In the genomic region with DNA sequence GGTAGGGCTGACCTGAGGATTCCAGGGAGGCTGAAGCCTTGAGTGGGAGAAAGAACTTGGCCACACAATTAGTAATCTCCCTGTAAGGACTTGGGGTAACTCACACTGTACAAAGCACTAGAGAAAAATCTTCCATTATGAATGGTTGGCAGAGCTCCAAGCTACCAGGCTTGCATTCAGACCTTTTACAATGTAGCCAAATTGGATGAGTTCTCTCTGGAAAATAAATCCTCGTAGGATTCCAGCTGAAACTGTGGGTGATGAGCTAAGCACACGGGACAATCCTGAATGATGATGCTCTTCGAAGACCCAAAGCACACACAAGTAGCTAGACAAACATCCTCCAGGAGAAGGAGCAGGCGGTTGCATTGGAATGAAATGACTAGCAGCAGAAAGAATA, we compare ENCODE assay signal across 9 mouse cellular contexts. TPM values are rescaled to one million over a fixed set of nuclear protein-coding genes. Genes with fewer than 3 reads are reported as not detected.
DNase-seq lines count a peak whose midpoint lies in the region; ATAC-seq lines count a peak whose summit lies in the region.
"Had no signal": no experiment of that assay in that cellular context is flagged by ENCODE, and none has a peak within 500 bp of the region (broad histone marks: within the 10 kb centered on the region; RNA-seq: fewer than 3 reads in every experiment).

No protein-coding gene starts in this region.

- H3K9me3 ChIP-seq in kidney, embryonic 16.5 days (ENCODE audit: low read length): no peaks in the 10 kb centered on the region

- ATAC-seq in kidney, embryonic 16.5 days (ENCODE audit: low FRiP score, low TSS enrichment): no peak
- ATAC-seq in megakaryocyte progenitor cell, adult 5-6 weeks (replicated peaks; ENCODE audit: poor library complexity): no peak

- H3K27me3 ChIP-seq in kidney, embryonic 16.5 days (ENCODE audit: insufficient read depth, low read length): no peaks in the 10 kb centered on the region

- 71% methylated on average over 4 of the region's 4 CpGs for WGBS in kidney, embryonic 16.5 days

- no peak overlapping the region for H3K4me3 ChIP-seq in kidney, embryonic 16.5 days (ENCODE audit: low read length)

- peaks cover 4% of the 10 kb centered on the region; the same call in 1 of the 2 replicates for H3K4me1 ChIP-seq in kidney, embryonic 16.5 days (ENCODE audit: insufficient read depth, low read length)

- no peak overlapping the region for H3K9ac ChIP-seq in kidney, embryonic 16.5 days (replicated peaks; ENCODE audit: low read length)

- H3K36me3 ChIP-seq in kidney, embryonic 16.5 days (ENCODE audit: insufficient read depth, low read length): no peaks in the 10 kb centered on the region

- DNase-seq in cerebellum, postnatal 10 days: peak; percentile 57 to 69
- no peak for DNase-seq in cerebellum, adult 8-10 months
- peak; percentile 14 to 30 for DNase-seq in kidney, postnatal 36 days
- peak; percentile 24 to 47 for DNase-seq in right cerebral cortex, adult 2 months (ENCODE audit: low spot score in 2 of 2)
- DNase-seq in right cerebral cortex, postnatal 25 days: no peak
- DNase-seq in adrenal gland, postnatal 10 days: no peak
- DNase-seq: kidney, adult 9 months had no signal

- H3K4me2 ChIP-seq in kidney, embryonic 16.5 days (replicated peaks; ENCODE audit: low read depth, low read length): no peak overlapping the region

- no peak overlapping the region for H3K27ac ChIP-seq in kidney, embryonic 16.5 days (ENCODE audit: low read length)

RNA-seq across cellular contexts. Expression of a gene that starts 7.1 kb away (rescaled TPM):
- 0.54 and 1.2 TPM in 2 replicates for polyA plus RNA-seq in kidney, embryonic 16.5 days (2015; fragmentation: Nextera tagmentation; extraction: Ambion mirVana)
- total RNA-seq in megakaryocyte progenitor cell, adult 5-6 weeks (2015): 0.15 TPM in 1 of 2 replicates, not detected in the other
- total RNA-seq in megakaryocyte progenitor cell, adult 5-6 weeks (2017): 0.17 TPM in 1 of 2 replicates, not detected in the other
- 1 to 10 TPM in 1 of 2 experiments, under 1 TPM in 1; 0.55 to 1.0 TPM for total RNA-seq in adrenal gland, postnatal 10 days (2021)

Comparison
In these comparisons a context has a peak if more than half of its experiments do, and no peak if none do; other contexts are left out.
1. DNase-seq: peak in cerebellum, postnatal 10 days (2 of 2), kidney, postnatal 36 days (2 of 2) and right cerebral cortex, adult 2 months (2 of 2); none in cerebellum, adult 8-10 months (single experiment), right cerebral cortex, postnatal 25 days (single experiment) and adrenal gland, postnatal 10 days (single experiment).